Mouse (Mus musculus): ENCODE results near the gene Zfp386. TPM values are rescaled to one million over a fixed set of nuclear protein-coding genes. Genes with fewer than 3 reads are reported as not detected.

Gene Zfp386
- polyA plus RNA-seq, 1 experiment from 2014 or later, result 48.5 TPM

DNA sequence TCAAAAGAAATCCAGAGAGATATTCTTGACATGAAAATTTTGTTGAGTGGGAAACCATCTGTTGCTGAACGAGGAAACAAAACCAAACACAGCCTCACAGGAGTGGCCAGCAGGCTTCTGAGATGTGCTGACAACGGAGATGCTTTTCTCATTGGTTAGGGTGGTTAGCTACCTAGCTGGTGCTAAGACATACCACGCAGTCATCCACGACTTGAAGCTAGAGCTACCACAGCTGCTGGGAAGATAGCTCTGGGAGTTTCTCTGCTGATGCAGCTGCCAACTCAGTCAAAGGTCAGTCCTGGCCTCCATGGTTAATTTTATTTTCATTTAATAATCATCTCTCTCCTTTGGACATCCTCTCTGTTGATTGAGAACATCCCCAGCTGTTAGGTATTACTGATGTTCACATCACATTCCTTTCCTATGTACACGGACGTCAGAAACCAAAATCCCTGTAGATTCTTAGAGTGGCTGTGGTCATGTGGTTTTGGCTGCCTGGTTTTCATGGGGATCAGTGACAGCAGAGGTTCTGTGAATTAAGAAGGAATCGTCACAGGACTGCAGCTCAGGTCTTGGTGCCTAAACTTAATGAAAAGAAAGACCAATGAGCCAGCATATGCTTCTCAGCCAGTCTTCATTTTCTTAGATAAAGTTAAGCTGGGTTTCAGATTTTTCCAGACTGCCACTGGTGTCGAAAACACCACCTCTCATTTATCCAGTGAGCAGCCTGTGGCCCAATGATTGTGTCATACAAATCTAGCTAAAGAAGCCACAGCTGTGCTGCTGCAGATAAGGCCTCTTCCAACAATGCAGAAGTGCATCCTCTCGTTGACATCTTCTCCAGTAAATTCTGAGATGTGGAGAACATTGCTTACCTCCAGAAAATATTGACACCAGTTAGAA lies 62.2 kb downstream of the Zfp386 start:
- no peaks in the 10 kb centered on the region for H3K27me3 ChIP-seq (ENCODE audit: control insufficient read depth, insufficient read depth, low read length)
- peaks cover 8% of the 10 kb centered on the region for H3K9me3 ChIP-seq (ENCODE audit: control insufficient read depth, low read length)
- H3K4me2 ChIP-seq (replicated peaks), result no peak overlapping the region
- ATAC-seq (ENCODE audit: low FRiP score), result no peak
- no peak overlapping the region for H3K27ac ChIP-seq
- H3K4me3 ChIP-seq (replicated peaks; ENCODE audit: low read length), result no peak overlapping the region
- WGBS, result 82% methylated on average over 9 of the region's 9 CpGs
- DNase-seq (ENCODE audit: low spot score), result no peak
- H3K36me3 ChIP-seq (replicated peaks; ENCODE audit: control insufficient read depth, insufficient read depth), result no peaks in the 10 kb centered on the region
- H3K4me1 ChIP-seq (replicated peaks; ENCODE audit: control insufficient read depth, insufficient read depth, low read length), result no peaks in the 10 kb centered on the region
- no peak overlapping the region for H3K9ac ChIP-seq

DNA sequence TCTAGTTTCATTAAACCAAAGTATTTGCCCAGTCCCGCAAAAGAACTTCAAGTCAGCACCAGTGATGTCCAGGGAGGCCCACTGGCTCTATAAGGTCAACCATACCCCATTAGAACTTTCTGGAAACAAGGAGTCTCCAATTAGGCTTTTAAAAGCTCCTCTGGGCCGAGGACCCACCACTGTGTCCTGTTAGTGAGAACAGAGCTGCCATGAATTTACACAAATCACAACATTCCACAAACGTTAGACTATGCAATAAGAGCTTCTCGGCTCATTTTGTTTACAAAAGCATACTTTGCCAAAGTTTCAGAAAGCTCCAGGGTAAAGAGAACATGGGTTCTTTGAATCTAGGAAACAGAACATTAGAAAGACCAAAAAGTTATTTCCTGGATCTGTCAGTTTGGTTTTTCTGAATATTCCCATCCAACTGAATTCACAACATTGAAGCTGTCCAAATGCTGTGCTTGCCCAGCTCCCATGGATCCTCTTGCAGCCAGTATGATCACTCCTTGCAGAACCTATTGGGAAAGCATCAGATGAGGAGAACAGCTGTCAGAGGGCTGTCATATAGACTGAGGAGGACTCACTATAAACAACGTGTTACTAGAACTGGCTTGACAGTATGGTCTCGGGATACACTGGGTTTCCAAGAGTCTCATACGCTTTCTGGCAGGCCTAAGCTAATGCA lies 63.6 kb downstream of the Zfp386 start:
- no peak for DNase-seq (ENCODE audit: low spot score)
- no peak for ATAC-seq (ENCODE audit: low FRiP score)
- Histone ChIP-seq H3K36me3 (replicated peaks; ENCODE audit: control insufficient read depth, insufficient read depth) (no peaks in the 10 kb centered on the region), H3K27me3 (ENCODE audit: control insufficient read depth, insufficient read depth, low read length) (no peaks in the 10 kb centered on the region), H3K4me2 (replicated peaks) (no peak overlapping the region), H3K9ac (no peak overlapping the region), H3K27ac (no peak overlapping the region), H3K4me1 (replicated peaks; ENCODE audit: control insufficient read depth, insufficient read depth, low read length) (no peaks in the 10 kb centered on the region), H3K9me3 (ENCODE audit: control insufficient read depth, low read length) (peaks cover 8% of the 10 kb centered on the region), H3K4me3 (replicated peaks; ENCODE audit: low read length) (no peak overlapping the region)
- WGBS, result 85% methylated on average over 7 of the region's 7 CpGs

Other genes with a start within 250 kb of the Zfp386 start
- gene Vipr2, start 30.0 kb downstream of the Zfp386 start, polyA plus RNA-seq (2014; fragmentation: Nextera tagmentation; extraction: Ambion mirVana), result 0.62 and 1.1 TPM in 2 replicates
- 17.9 and 18.3 TPM in 2 replicates for gene Wdr60, start 215.3 kb downstream of the Zfp386 start, polyA plus RNA-seq (2014; fragmentation: Nextera tagmentation; extraction: Ambion mirVana)
- gene Gm11027, start 227.7 kb downstream of the Zfp386 start, polyA plus RNA-seq (2014; fragmentation: Nextera tagmentation; extraction: Ambion mirVana), result not detected in 2 replicates
- 17.2 and 19.1 TPM in 2 replicates for gene Esyt2, start 233.5 kb downstream of the Zfp386 start, polyA plus RNA-seq (2014; fragmentation: Nextera tagmentation; extraction: Ambion mirVana)

Data from hindbrain, embryonic 14.5 days (tissue).